Mouse (Mus musculus) urinary bladder, postnatal 25 days (tissue): ENCODE measurements around the gene Notch4.
A peak's percentile ranks its signal among the peaks of the same experiment; 100 is the strongest.

ENCODE experiments used
- DNase-seq: peaks from one replicate; pipeline ENCODE4 v3.0.0; 2022; ENCODE audit warnings: low spot score

Gene Notch4

DNA sequence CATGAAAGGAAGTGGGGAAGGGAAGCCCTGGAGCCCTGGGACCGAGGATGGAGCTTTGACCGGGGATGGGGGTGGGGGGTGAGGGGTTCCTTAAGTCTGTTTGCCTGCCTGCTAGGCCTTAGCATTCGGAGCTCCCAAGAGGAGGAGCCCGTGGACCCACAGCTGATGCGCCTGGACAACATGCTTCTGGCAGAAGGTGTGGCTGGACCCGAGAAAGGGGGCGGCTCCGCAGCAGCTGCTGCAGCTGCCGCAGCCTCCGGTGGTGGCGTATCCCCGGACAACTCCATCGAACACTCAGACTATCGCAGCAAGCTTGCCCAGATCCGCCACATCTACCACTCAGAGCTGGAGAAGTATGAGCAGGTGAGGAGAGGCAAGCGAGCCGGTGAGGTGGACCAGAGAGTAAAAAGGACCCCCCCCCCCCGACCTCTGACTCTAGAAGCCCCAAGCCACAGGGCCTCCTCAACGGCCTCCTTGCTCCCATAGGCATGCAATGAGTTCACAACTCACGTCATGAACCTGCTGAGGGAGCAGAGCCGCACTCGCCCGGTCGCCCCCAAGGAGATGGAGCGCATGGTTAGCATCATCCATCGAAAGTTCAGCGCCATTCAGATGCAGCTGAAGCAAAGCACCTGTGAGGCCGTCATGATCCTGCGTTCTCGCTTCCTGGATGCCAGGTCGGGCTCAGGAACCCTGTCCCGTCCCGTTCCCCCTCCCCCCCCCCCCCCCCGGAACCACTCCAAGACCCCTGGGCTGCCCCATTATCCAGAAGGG lies 29.9 kb downstream of the Notch4 start:
- DNase-seq = no peak

DNA sequence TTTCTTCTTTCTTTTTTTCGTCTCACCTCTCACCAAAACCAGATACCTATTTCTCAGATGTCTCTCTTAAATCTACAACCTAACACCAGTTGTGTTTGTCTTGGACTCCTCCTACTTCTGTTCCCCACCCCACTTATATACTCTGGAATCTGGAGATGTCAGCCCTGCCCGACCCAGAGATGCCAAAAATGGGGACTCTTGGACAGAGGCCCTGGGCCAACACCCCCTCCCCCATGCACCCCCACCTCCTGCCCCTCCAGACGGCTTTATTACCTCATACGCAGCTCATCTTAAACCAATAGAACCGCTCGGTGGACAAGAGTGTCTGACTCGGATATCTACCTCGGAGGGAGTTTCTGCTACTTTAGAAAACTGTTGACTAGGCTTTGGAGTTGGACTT lies 32.0 kb downstream of the Notch4 start:
- no peak for DNase-seq

DNA sequence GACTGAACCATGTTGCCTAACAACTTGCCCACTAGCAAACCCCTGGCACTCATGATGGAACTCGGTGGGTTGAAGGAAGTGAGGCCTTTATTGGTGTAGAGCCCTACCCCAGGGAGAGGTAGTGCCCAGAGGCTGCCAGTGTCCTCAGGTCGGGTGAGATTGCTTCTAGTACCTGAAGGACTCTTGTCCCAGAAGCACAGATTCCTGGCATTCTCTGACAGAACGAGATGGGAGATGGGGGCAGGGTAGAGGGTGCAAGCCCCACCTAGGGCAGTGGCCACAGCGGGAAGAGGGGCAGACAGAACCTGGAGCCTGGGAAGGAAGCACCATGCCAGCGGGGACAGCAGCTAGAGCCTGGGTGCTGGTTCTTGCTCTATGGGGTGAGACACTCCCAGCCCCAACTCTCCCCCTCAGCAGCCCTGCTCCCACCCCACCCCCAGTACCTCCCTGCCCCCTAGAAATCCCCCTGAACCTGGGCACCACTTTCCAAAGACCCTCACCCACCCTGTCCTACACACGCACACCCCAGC lies 33.6 kb downstream of the Notch4 start, which contains the start of gene Ager:
Ager (plus strand) TSS at position 297 of the 530 bp plus-strand sequence.
- no peak for DNase-seq

DNA sequence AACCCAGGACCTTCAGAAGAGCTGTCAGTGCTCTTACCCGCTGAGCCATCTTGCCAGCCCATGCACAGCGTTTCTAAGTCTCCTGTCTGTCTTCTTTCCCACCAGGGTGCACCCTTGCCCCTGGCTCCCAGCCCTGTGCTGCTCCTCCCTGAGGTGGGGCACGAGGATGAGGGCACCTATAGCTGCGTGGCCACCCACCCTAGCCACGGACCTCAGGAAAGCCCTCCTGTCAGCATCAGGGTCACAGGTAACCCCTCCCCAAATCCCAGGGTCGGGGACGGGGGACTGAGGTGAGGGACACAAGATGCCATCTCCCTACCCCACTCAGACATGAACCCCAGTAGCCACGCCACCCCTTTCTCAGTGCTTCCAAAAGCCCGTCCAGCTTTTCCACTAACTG lies 35.8 kb downstream of the Notch4 start:
- DNase-seq = no peak

DNA sequence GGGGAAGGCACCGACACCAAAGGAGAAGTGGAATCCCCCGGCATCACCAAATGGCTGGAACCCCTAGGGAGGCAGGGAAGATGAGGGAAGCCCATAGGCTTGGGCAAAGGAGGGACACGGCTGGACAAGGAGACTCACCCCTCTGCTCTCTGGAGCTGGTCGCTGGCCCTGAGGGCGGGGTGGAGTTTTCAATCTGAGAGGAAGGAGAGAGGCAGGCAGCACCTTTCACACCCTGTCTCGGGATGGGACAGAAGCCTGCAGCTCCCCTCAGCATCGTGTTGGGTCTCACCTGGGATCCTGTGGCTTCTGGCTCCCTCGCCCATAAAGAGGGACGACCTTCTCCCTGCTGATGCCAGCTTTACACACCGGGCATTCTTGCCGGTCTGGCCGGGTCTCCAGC lies 37.7 kb downstream of the Notch4 start:
- no peak for DNase-seq

DNA sequence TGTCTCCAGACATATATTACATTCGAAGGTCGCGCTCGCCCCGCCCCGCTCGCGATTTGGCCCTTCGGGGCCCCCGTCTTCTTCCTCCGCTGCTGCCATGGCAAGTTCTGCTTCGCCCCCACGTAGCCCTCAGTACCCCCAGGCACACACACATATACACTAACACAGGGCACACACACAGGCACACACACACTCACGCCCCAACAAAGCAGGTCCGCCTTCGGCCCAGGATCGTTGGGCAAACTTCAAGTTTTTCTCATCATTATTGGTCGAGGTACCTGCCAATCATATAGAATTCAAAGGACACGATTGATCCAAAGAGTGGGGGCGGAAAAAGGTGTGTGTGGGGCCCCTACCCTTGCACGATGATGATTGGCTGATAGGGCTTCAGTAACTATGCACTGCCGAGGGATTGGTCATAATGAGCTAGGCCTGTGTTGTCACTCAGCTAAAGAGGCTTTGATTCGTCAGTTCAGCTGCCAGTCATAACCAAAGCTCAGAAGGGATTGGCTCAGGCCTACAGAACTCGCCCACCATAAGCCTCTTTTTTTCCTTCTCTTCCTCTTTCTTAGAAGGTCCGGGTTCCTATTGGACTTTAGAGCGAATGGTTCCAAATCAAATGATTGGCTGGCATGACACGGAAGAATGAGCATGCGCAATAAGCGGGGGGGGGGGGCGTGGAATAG lies 39.5 kb downstream of the Notch4 start, which contains the start of gene Rnf5:
Rnf5 (minus strand) TSS at position 316 of the 686 bp plus-strand sequence.
- DNase-seq = peak; percentile 96

DNA sequence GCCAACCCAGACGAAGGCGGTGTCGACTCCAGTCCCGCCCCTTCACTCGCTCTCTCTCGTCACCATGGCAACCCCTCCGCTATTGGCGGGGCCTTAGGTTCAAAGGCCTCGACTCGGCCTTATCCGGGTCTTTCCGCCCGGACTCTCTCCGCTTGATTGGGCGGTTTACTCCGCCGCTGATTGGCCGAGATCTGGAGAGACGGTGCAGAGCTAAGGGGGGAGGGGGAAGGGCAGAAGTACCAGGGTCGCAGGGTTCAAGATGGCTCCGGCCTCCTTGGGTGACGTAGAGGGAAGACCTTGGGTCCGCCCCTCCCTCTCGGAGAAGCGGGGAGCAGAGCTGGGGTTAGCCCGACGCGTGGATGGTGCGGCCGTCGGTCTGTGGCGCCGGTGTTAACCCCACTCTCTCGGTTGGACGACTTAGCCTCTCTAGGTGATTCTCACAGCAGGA lies 40.0 kb downstream of the Notch4 start, which contains the start of gene Agpat1:
Agpat1 (plus strand) TSS at position 202 of the 448 bp plus-strand sequence.
- DNase-seq = peak; percentile 96

DNA sequence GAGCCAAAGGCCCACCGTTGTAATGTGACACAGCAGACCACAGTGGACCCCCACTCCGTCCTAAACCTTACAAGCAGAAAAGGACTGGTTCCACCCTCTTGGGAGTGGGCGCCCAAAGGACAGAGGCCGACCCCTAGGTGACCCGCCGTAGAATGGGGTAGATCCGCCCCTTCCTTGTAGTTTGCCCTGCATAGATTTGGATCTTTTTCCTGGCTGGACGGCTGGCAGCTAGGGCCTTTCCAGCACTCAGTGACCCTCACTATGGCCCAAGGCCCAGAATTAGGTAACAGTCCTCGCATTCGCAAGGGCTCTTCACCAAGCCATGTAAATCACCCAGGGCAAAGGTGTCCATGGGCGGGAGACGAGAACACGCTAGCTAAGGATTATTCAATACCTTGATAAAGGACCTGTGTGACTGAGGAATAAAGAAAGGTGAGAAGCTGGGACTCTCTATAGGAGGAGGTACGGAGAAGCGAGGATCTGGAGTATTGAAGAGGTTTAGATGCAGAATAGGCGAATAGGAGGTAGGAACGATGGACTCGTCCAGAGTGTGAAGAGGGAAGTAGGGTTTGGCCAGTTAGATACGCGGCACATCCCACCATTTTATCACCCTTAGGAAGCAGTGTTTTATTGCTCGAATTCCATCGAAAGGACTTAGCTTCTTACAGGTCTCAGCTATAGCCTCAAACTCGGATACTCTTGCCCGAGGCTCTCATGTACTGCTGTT lies 40.6 kb downstream of the Notch4 start:
- peak; percentile 38 for DNase-seq

DNA sequence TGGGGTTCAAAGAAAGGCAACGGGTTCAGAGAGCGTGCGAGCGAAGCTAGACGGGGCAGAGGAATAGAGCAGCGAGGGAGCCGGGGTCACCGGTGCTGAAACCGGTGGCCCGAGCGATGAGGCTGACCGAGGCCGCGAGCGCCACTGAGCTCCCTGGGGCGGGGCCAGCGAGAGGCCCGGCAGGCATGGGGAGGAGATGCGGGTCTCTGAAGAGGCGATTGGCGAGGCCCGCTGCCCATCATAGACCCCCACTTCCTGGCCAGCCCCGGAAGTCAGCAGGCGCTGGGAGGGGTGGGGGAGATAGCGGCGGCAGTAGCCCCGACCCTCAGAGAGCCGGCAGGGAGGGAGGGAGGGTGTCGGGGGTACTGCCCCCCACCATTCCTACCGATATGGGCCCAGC lies 41.5 kb downstream of the Notch4 start:
- DNase-seq = peak; percentile 95

DNA sequence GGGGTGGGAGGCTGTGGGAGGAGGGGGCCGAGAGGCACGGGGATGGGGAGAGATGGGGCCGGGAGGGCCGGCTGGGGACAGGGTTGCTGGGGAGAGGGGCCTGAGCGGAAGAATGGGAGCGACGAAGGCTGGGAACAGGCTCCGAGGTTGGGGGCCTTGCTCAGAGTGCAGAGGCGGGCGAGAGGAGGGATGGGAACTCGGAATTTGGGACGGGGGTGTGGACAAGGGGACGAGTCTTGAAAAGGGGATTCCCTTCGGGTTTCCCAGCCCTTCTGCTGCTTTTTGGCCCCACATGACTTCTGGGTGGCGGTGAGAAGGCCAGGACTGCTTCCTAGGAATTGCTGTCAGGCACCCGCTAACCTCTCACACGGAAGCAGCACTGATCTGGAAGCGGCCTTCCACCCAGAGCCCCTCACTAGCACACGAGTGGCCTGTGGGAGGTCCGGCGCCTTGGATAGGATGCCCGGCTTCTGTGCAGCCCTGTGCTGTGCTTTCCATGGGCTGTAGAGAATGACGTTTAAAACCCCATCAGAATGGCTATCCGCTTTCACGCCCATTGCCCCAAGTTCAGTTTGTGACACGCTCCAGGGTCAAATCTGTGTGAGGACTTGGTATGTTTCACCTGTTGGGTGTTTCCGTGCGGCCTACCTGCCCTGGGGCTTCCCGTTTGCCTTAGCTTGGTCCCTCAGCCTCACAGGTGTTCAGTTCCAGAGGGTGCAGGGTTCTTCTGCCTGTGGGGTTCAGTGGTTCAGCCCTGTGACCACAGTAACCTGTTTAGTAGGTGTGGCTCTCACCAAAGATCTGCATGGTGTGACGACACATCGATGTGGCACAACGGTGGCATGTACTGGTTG lies 42.3 kb downstream of the Notch4 start:
- DNase-seq = no peak

DNA sequence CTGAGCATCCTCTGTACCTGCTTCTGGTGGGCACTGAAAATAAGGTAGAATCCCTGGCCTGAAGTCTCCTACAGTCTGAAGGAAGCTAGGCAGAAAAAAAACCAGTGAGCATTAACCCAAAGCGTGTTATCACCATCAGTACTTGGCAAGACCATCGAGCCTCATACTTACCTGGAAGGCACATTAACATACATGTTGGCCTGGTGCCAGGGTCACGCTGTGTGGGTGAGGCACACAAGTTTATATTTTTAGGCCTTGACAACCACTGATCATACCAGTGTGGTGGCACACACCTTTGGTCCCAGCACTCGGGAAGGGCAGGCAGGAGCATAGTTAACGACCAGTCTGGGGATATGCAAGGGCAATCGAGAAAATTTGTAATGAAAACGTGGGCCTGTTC lies 43.9 kb downstream of the Notch4 start:
- no peak for DNase-seq

DNA sequence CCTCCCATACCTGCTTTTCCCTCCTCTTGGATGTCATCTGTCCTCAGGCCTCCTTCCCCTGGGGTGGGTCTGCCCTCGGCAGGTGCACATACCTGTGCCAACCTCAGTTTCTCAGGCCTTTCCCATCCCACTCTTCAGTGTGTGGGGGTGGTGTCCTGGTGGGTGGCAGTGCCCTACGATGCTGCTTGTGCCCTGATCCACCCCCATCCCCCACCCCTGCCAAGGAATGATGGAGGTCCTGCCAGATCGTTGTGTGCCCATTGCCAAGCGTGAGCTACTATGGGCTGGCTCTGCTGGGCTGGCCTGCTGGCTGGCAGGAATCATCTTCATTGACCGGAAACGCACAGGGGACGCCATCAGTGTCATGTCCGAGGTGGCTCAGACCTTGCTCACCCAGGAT lies 47.0 kb downstream of the Notch4 start:
- DNase-seq = no peak

DNA sequence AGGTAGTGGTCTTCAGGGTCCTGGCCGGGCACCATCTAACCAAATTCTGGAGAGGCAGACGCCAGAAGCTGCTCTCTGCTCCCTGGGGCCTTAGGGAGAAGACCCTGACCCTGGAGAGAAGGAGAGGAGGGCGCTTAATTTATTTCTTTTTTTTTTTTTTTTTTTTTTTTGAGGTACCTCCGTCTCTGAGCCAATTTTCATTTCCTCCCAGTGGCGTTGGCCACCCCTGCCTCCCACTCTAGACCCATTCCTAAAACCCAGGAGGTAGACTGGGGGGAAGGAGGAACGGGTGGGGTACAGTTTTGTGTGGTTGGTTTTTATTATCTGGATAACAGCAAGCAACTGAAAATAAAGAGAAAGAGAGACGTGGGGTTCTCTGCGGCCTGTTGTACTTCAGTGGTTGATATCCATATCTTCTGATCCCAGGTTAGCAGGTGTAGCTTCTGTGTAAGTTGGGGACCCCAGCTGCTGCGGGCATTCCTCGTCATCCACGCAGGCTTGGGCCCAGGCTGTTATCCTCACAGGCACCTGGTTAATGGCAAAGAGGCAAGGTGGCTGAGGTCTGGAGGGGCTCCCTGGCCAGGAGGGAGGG lies 49.1 kb downstream of the Notch4 start:
- DNase-seq = no peak

DNA sequence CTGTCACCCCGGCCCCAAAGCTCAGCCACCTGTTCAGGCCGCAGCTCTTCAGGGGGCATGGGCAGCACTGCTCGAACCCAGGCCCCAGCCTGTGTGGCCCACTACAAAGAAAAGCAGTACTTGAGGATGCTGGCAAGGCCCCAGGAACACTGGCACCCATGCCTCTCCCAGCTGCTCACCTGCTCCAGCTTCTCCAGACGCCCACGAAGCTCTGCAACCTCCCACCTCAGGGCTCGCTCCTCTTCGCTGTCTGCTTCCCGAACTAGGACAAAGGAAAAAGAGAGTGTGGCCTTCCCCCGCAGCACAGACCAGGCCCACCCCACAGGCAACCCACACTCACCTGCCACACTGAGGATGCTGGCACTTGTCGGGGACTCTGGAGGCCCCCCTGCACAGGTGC lies 49.8 kb downstream of the Notch4 start:
- no peak for DNase-seq

DNA sequence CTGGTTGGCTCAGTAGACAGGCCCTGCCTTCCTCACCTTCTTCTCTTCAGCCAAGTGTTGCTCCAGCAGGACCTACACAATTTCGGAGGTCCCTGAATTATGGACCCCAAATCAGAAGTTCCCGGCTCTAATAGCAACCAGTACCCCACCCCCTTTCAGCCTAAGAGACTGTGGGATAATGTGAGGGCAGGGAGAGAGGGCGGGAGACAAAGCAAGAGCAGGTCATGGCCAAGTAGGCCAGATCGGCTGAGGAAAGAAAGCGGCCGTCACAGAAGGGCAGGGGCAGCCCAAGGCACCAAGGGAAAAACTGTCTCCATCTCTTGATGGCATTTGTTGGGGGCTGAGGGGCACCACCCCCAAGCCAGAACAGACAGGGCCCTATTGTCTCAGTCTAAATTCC lies 51.8 kb downstream of the Notch4 start, which contains the start of gene Egfl8:
Egfl8 (minus strand) TSS at position 101 of the 400 bp plus-strand sequence.
- no peak for DNase-seq

DNA sequence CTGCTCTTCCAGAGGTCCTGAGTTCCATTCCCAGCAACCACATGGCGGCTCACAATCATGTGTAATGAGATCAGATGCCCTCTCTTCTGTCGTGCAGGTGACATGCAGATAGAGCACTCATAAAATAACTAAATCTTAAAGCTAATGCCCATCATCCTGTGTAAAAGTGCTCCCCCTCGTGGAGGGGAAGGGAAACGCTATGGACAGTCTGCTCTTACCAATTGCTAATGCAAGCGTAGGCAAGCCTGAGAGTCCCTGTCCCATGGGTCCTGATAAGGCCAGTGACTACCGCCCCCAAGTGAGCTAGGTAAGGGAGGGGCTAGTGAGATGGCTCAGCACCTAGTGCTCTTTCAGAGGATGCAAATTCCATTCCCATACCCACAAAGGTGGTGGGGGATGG lies 54.9 kb downstream of the Notch4 start:
- peak; percentile 70 for DNase-seq

DNA sequence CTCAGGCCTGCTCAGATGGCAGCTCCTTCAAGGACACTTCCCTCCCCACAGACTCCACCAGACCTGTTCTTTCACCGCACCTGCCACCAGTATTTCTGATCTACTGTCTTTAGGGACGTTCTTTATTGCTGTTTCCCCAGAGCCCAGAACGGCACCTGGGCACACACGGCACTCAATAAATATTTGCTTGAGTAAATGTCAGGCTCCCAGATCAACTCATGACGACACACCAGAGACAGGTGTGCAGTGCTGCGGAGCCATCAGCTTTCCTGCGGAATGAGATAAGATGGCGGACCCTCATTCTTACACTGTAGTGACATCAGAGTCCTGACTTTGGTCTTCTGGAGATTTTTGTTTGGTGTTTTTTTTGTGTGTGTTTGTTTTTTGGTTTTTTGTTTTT lies 56.9 kb downstream of the Notch4 start:
- no peak for DNase-seq

DNA sequence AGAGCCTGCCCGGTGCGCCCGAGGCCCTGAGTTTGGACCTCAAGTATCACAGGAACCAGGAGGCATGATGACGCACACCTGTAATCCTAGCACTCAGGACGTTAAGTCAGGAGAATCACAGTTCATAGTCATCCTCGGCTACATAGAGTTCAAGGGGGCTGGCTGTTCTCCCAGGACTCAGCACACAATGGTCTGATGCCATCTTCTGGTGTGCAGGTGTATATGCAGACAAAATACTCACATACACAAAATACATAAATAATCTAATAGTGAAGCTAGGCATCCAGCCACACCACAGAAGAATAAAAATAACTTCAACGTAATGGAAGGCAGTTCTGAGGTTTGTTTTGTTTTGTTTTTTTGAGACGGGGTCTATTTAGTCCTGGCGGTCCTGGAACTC lies 59.1 kb downstream of the Notch4 start:
- no peak for DNase-seq

DNA sequence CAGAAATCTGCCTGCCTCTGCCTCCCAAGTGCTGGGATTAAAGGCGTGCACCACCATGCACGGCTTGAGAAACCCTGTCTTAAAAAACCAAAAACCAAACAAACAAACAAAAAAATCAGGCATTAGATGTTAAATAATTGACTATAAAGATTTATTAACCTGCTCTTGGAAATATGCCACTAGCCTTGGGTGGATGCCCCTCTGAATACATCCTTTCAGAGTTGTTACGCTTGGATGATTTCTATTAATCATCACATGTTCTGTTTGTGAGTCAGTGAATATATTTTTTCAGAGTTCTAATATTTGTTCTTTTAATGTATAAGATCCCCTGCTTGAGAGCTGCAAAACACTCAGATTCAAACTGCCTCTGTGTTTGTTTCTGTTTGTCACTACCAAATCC lies 60.9 kb downstream of the Notch4 start:
- no peak for DNase-seq

DNA sequence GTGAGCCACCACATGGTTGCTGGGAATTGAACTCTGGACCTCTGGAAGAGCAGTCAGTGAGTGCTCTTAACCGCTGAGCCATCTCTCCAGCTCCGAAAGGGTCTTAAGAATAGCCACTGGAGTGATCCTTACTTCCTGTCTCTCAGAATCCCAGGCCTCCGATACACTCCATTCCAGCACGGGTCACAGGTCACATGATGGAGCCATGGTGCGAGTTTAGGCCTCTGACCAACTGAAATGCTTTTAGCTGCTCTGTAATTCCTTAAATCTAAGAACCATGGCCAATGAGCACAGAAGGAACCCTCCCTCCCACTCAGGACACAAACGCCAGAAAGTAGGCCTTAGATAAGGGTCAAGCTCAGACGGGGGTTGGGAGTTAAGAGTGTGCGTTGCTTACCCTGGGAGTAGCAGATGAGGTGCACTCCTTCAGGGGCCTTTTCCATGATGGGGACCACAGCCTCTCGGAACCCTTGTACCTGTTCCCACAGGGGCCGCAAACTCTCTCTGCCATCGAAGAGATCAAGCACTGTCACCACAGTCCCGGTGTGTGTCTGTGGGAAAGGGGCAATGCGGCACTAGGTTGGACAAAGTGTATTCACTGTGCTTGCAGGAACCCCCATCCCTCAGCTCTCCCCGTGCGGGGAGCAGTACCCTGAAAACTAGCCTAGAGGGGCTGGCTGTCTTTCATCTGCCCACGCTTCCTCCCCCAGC lies 62.1 kb downstream of the Notch4 start:
- DNase-seq = no peak

DNA sequence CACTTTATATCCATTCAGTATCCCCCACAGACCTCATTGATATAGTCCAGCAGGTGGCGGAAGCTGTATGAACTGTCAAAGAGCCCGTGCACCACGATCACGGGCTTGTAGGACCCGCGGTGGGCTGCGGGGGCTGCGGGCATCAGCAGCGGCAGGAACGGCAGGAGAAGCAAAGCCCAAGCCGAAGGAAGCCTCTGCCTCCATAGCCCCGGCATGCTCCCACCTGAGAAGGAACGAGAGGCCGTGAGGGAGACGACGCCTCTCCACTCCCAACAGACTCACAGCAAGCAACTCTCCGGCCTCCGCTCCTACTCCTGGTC lies 62.7 kb downstream of the Notch4 start:
- DNase-seq = no peak
